Mouse (Mus musculus): ENCODE data around the gene Glrx5.

Glrx5 gene

GRCm38 (mm10) chr12:105032147-105032831 is at the start of gene Glrx5:
Gene Glrx5, plus strand, starts transcription at chr12:105032688.
- TF ChIP-seq GATA4 (IDR thresholded peaks at IDR 0.05; ENCODE audit: insufficient replicate concordance, low read length), result peak; percentile 97; the same call in 1 of the 2 replicates

GRCm38 (mm10) chr12:104983476-104983875 is 49.0 kb upstream of the Glrx5 start:
- no peak for TF ChIP-seq GATA4 (IDR thresholded peaks at IDR 0.05; ENCODE audit: insufficient replicate concordance, low read length)

DNA sequence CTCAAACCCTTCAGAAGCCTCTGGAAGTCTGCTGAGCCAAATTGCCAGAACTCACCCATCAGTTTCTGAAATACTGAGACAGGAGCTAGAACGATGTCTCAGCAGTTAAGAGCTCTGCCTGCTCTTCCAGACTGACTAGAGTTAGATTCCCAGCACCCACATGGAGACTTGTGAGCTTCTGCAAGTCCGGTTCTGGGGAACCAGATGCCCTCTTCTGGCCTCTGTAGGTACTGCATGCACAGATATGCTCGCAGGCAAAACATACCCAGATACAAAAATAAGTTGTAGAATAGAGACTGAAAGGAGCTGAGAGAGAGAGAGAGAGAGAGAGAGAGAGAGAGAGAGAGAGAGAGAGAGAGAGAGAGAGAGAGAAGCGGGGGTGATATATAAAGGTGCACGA is 47.4 kb upstream of the Glrx5 start:
- no peak for TF ChIP-seq GATA4 (IDR thresholded peaks at IDR 0.05; ENCODE audit: insufficient replicate concordance, low read length)

DNA sequence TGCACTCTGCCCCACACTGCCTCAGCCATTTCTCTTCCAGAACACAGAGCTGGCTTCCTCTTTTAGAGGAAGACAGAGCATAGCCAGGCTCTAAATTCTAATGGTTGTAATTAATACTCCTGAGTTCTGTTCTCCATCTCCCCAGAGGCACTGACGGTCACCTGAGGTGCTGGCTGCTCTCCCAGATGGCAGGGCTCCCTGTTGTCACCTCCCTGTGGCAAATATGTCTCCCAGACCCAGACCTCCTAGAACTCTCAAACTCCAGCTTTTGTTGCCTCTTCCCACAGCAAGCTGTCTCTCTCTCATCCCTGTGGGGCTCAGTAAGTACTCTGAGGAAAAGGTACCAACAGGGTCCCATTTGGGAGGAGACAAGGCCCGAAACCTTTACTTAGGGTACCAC is 46.5 kb upstream of the Glrx5 start:
- TF ChIP-seq GATA4 (IDR thresholded peaks at IDR 0.05; ENCODE audit: insufficient replicate concordance, low read length), result no peak

DNA sequence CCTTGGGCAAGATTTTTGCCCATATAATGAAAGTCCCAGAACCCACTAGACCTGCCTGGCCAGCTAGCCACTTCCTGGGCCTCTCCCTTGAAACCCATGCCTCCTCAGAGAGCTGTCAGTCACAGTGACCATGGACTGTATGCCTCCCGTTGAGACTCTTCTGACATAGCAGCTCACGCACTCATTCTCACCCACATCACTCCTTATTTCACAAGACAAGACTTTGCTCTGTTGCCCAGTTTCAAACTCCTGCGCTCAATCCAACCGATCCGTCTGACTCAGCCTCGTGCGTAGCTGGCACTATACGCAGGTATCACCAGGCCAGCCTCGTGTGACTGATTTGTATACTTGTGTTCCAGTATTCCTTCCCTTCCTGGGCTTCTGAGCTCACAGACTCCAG is 45.7 kb upstream of the Glrx5 start:
- TF ChIP-seq GATA4 (IDR thresholded peaks at IDR 0.05; ENCODE audit: insufficient replicate concordance, low read length), result no peak

DNA sequence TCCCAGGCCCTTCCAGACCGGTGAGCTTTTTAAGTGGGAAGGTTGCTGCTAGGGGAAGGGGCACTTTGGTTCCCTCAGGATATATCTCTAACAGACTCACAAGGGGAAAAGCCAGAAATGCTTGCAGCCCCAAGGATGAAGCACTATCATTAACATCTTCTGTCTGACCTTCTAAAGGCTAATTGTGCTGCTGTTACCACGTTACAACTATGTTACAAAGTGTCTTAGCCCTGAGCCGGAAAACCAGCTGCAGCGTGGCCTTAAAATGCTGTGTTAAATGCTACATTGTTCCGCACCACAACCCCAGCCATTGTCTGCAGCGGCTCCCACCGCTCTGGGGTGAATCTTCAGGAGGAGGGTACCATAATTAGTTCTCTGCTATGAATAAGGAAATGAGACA is 44.6 kb upstream of the Glrx5 start:
- no peak for TF ChIP-seq GATA4 (IDR thresholded peaks at IDR 0.05; ENCODE audit: insufficient replicate concordance, low read length)

GRCm38 (mm10) chr12:104990741-104991454 is 41.6 kb upstream of the Glrx5 start:
- no peak for TF ChIP-seq GATA4 (IDR thresholded peaks at IDR 0.05; ENCODE audit: insufficient replicate concordance, low read length)

DNA sequence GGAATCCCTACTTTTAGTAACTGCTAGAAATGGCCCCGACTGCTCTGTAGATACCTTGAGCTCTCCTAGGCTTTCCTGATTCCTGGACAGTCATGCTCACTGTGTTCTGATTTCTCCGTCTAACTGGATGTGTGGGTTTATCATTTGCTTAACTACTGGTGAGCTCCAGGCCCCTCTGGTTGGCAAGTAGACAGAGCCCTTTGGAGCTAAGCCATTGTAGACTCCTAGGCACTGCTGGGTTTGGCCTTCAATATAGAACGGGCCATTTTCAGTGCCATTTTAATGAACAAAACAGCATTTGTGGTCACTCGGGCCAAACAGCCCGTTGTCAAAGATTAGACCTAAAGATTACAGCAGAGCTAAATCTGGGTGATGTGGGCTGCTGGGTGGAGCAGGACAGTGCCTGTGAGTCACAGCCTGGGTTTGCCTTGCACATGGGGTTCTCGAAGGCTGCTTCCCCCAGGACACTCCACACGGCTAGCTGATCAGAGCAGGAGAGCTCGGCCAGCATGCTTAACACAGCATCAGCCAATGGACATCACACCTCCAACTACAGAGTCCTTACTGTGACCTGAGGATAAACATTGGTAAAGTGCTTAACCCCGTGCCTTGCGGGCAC is 40.3 kb upstream of the Glrx5 start:
- TF ChIP-seq GATA4 (IDR thresholded peaks at IDR 0.05; ENCODE audit: insufficient replicate concordance, low read length), result no peak

GRCm38 (mm10) chr12:104992838-104993237 is 39.6 kb upstream of the Glrx5 start:
- TF ChIP-seq GATA4 (IDR thresholded peaks at IDR 0.05; ENCODE audit: insufficient replicate concordance, low read length), result no peak

- no peak for TF ChIP-seq GATA4 (IDR thresholded peaks at IDR 0.05; ENCODE audit: insufficient replicate concordance, low read length)
Observed at GRCm38 (mm10) chr12:104995259-104995876, 37.1 kb upstream of the Glrx5 start.

DNA sequence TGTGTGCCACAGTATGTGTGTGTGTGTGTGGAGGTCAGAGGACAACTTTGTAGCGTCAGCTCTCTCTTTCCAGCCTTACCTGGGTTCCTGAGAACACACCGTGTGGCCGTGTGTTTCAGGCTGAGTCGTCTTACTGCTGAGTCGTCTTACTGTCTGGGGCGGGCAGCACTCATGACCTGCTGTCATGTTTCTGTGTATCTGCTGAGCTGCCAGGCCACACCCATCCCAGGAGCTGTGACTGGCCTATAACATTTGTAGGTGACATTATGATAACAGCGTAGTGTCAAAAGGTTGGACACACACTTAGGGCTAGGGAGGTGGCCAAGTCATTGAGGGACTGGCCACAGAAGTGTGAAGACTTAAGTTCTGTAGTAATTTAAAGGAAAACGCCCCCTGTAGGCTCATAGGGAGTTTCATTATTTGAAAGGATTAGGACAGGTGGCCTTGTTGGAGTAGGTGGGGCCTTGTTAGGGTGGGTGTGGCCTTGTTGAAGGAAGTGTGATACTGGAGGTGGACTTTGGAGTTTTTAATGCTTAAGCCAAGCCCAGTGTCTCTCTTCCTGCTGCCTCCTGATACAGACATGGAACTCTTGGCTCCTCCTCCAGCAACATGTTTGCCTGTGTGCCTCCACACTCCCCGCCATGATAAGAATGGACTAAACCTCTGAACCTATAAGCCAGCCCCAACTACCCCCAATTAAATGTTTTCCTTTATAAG is 36.3 kb upstream of the Glrx5 start:
- no peak for TF ChIP-seq GATA4 (IDR thresholded peaks at IDR 0.05; ENCODE audit: insufficient replicate concordance, low read length)

GRCm38 (mm10) chr12:104997159-104997558 is 35.3 kb upstream of the Glrx5 start:
- no peak for TF ChIP-seq GATA4 (IDR thresholded peaks at IDR 0.05; ENCODE audit: insufficient replicate concordance, low read length)

DNA sequence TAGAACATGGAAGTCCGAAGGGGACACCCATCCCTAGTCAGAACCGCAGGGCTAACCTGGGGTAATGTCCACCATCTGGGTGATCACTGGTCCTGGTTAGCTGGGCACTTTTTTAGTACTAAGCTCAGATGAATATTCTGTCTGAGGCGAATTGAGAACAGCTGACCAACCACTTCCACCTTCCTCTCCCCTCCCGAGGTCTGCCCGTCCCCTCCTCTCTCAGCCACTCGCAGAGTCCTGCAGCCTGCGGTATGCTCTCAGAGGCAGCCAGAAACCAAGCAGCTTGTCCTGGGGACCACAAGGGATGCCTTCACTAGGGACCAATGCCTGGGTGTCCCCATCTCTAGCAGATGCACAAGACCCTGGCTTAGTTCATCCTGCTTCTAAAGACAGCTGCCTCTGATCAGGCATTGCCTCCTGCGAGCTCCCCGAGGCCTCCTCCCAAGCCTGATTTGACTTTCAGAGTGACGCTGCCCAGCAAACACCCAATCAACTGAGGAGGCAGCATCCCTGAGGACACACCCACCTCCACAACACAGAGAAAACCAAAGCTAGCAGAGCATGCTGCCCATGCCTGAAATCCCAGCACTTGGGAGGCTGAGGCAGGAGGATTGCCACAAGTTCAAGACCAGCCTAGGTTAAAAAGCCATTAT is 34.7 kb upstream of the Glrx5 start:
- no peak for TF ChIP-seq GATA4 (IDR thresholded peaks at IDR 0.05; ENCODE audit: insufficient replicate concordance, low read length)

GRCm38 (mm10) chr12:104998541-104998940 is 33.9 kb upstream of the Glrx5 start:
- TF ChIP-seq GATA4 (IDR thresholded peaks at IDR 0.05; ENCODE audit: insufficient replicate concordance, low read length), result no peak

- no peak for TF ChIP-seq GATA4 (IDR thresholded peaks at IDR 0.05; ENCODE audit: insufficient replicate concordance, low read length)
Observed at GRCm38 (mm10) chr12:104999171-104999570, 33.3 kb upstream of the Glrx5 start.

All from liver, adult (tissue).